Mouse (Mus musculus): ENCODE results near the gene Yif1b.

- TF ChIP-seq CTCF (IDR thresholded peaks at IDR 0.05; ENCODE audit: low read depth) (no peak), EP300 (IDR thresholded peaks at IDR 0.05; ENCODE audit: low read depth) (no peak)
Observed at GRCm38 (mm10) chr7:29282074-29282554, 44.0 kb downstream of the Yif1b start.

Measured in liver, embryonic 14.5 days (tissue).